In the genomic region with DNA sequence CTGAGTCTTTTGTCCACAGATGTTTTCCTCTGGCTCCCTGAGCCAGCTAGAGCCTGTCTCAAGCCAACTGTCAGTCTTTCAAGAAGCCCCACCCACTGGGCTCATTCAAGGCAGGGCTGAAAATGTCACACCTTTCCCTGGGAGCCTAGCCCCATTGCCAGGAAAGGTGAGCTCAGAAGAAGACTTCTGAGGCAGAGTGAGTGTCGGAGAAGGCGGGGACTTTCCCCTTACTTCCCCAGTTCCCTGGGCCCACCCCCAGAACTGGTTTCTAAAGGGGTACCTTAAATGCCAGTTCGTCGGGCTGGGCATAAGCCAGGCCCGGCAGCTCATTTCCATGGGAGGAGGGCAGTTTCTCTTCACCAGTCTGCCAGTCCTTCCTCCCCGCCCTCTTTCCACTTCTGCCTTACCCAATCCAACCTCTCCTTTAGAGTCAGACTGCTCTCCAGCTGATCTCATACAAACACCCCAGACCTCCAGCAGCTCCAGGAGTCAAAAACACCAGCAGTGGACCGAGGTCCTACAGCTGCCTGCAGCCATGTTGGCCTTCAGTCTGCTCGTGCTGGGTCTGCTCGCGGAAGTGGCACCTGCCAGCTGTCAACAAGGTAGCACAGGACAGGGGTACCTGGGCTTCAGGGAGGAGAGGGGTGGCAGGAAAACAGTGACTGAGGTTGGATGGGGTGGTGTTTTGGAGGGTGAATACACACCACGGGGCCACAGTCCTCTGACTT, we compare ENCODE assay signal across 9 mouse cellular contexts. TPM values are rescaled to one million over a fixed set of nuclear protein-coding genes. Genes with fewer than 3 reads are reported as not detected.
DNase-seq lines count a peak whose midpoint lies in the region; ATAC-seq and TF ChIP-seq lines count a peak whose summit lies in the region.
"Had no signal": no experiment of that assay in that cellular context is flagged by ENCODE, and none has a peak within 500 bp of the region (broad histone marks: within the 10 kb centered on the region; RNA-seq: fewer than 3 reads in every experiment).

TSS of gene Pdzk1ip1 (plus strand) at position 98 of the 728 bp plus-strand sequence.

- H3K27ac ChIP-seq in heart, embryonic 11.5 days (ENCODE audit: low read depth, low read length): peak within 1 kb of the TSS; percentile 54
- H3K27ac ChIP-seq in bone marrow, adult 2 months (ENCODE audit: control insufficient read depth, insufficient read depth, low read depth, low read length, poor library complexity): peak within 1 kb of the TSS; percentile 86
- peak within 1 kb of the TSS; percentile 83 for H3K27ac ChIP-seq in kidney, embryonic 15.5 days
- H3K27ac ChIP-seq in left cerebral cortex, adult 2 months: no peak within 1 kb of the TSS
- H3K27ac ChIP-seq: neural tube, embryonic 12.5 days had no signal

- no peak for TF ChIP-seq CTCF in bone marrow, adult 2 months (IDR thresholded peaks at IDR 0.05; ENCODE audit: control insufficient read depth, insufficient read depth, low read length)
- no peak for TF ChIP-seq CTCF in left cerebral cortex, adult 2 months (IDR thresholded peaks at IDR 0.05)

- H3K4me3 ChIP-seq in heart, embryonic 11.5 days (ENCODE audit: low read depth, low read length): peak within 1 kb of the TSS; percentile 34
- H3K4me3 ChIP-seq in bone marrow, adult 2 months (replicated peaks; ENCODE audit: control insufficient read depth, low read depth, low read length): peak within 1 kb of the TSS; percentile 85
- peak within 1 kb of the TSS; percentile 34 for H3K4me3 ChIP-seq in kidney, embryonic 15.5 days (replicated peaks)
- H3K4me3 ChIP-seq in left cerebral cortex, adult 2 months: no peak within 1 kb of the TSS
- H3K4me3 ChIP-seq: neural tube, embryonic 12.5 days had no signal

- DNase-seq in heart, adult 11 months: no peak
- peak; percentile 60 for DNase-seq in lung, postnatal 10 days
- no peak for DNase-seq in left cerebral cortex, adult 2 months (ENCODE audit: extremely low spot score in 1 of 2, low spot score in 2 of 2)
- DNase-seq in gastrocnemius, adult 18-20 months (ENCODE audit: low spot score): no peak
- DNase-seq in adrenal gland, postnatal 25 days: no peak

- no peaks in the 10 kb centered on the region for H3K36me3 ChIP-seq in heart, embryonic 11.5 days (ENCODE audit: control insufficient read depth, insufficient read depth, low read length)
- no peaks in the 10 kb centered on the region for H3K36me3 ChIP-seq in kidney, embryonic 15.5 days
- H3K36me3 ChIP-seq: neural tube, embryonic 12.5 days had no signal

- H3K9ac ChIP-seq in heart, embryonic 11.5 days (ENCODE audit: low read depth, low read length): peak within 1 kb of the TSS; percentile 72
- peak within 1 kb of the TSS; percentile 27; the same call in 1 of the 2 replicates for H3K9ac ChIP-seq in kidney, embryonic 15.5 days
- H3K9ac ChIP-seq: neural tube, embryonic 12.5 days had no signal

- intact Hi-C loops in left cerebral cortex, adult 2 months (cut with DNase I): no loop called here

- 17% methylated on average over 11 of the region's 11 CpGs for WGBS in heart, embryonic 11.5 days (ENCODE audit: insufficient replicate concordance)
- WGBS in bone marrow, adult 2 months: 7% methylated on average over 11 of the region's 11 CpGs
- WGBS in kidney, embryonic 15.5 days: 15% methylated on average over 11 of the region's 11 CpGs

- TF ChIP-seq POLR2A in bone marrow, adult 2 months (IDR thresholded peaks at IDR 0.05; ENCODE audit: borderline replicate concordance, control insufficient read depth, low read depth, low read length): peak; percentile 69; the same call in 1 of the 2 replicates

- peaks cover 53% of the 10 kb centered on the region for H3K27me3 ChIP-seq in heart, embryonic 11.5 days (ENCODE audit: control insufficient read depth, insufficient read depth, low read length)
- peaks cover 22% of the 10 kb centered on the region for H3K27me3 ChIP-seq in kidney, embryonic 15.5 days

- peak within 1 kb of the TSS; percentile 45 for H3K4me2 ChIP-seq in heart, embryonic 11.5 days
- H3K4me2 ChIP-seq in kidney, embryonic 15.5 days: peak within 1 kb of the TSS; percentile 39
- H3K4me2 ChIP-seq: neural tube, embryonic 12.5 days had no signal

- H3K4me1 ChIP-seq in heart, embryonic 11.5 days (ENCODE audit: control insufficient read depth, insufficient read depth, low read length): peaks cover 4% of the 10 kb centered on the region
- no peaks in the 10 kb centered on the region for H3K4me1 ChIP-seq in bone marrow, adult 2 months (ENCODE audit: control insufficient read depth, insufficient read depth, low read length)
- peaks cover 34% of the 10 kb centered on the region for H3K4me1 ChIP-seq in kidney, embryonic 15.5 days
- H3K4me1 ChIP-seq: neural tube, embryonic 12.5 days had no signal

- ATAC-seq in heart, embryonic 11.5 days (replicated peaks; ENCODE audit: insufficient number of reproducible peaks, low FRiP score, low TSS enrichment): no peak; the same call in 1 of the 2 replicates
- ATAC-seq in kidney, embryonic 15.5 days (replicated peaks; ENCODE audit: low FRiP score): peak; percentile 31

- no peaks in the 10 kb centered on the region for H3K9me3 ChIP-seq in heart, embryonic 11.5 days (replicated peaks; ENCODE audit: control insufficient read depth, low read length)
- H3K9me3 ChIP-seq in kidney, embryonic 15.5 days (replicated peaks): no peaks in the 10 kb centered on the region
- H3K9me3 ChIP-seq: neural tube, embryonic 12.5 days had no signal

RNA-seq across cellular contexts. Expression of gene Pdzk1ip1, which starts in this region (rescaled TPM):
- 57.3 and 66.1 TPM in 2 replicates for polyA plus RNA-seq in heart, embryonic 11.5 days (2014; fragmentation: Nextera tagmentation; extraction: Ambion mirVana)
- 212 and 213 TPM in 2 replicates for polyA plus RNA-seq in bone marrow, adult 2 months (2011; ENCODE audit: insufficient read depth, insufficient read length, low replicate concordance, missing spikeins)
- 161 and 191 TPM in 2 replicates for polyA plus RNA-seq in kidney, embryonic 15.5 days (2015; fragmentation: Nextera tagmentation; extraction: Ambion mirVana)
- under 1 TPM in 1 of 2 experiments, not detected in 1; 0.75 TPM for total RNA-seq in left cerebral cortex, adult 2 months (2021)
- not detected for total RNA-seq in gastrocnemius, adult 18-20 months (2021)
- total RNA-seq in adrenal gland, postnatal 25 days (2021): 0.58 TPM in 1 of 2 replicates, not detected in the other
